Mouse (Mus musculus) heart, adult 2 months (tissue): ENCODE measurements around the gene Tasp1.

Experiments
- EP300 ChIP-seq: fragments of 200-500 bp; IDR thresholded peaks from 2 replicates; pipeline ENCODE4 v1.6.1; 2011; ENCODE audit warnings: low read depth, low read length, control low read depth; ENCODE audit not compliant: insufficient read depth
- POLR2A ChIP-seq: fragments of 200-500 bp; IDR thresholded peaks from 2 replicates; pipeline ENCODE4 v1.6.1; 2011; ENCODE audit warnings: mild to moderate bottlenecking, low read depth, low read length, control low read depth; ENCODE audit not compliant: insufficient read depth

DNA sequence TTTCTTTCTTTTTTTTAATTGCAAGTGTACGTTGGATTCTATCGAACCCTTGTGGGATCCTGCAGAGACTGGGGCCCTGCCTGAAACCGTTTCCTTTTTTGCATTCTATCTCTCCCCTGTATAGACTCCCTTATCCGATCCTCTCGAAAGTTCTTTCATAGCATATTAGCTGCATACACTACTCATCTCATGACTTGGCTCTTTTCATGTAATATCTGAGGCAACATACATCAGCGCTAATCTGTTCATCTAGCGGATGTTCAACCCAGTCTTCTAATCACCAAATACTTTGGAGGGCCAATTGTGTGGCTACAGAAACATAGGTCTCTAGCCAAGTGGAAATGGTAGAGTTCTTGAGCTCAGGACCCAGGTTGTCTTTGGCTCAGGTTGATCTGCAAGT is 17.6 kb upstream of the Tasp1 start:
- TF ChIP-seq POLR2A: no peak
- no peak for TF ChIP-seq EP300
